Mouse (Mus musculus) heart, embryonic 12.5 days (tissue): ENCODE data around the gene Slc33a1. TPM values are rescaled to one million over a fixed set of nuclear protein-coding genes. Genes with fewer than 3 reads are reported as not detected.

Experiments used
- ATAC-seq: fragments of 200-750 bp; cut with Nextera tagmentation; 2 replicates; pipeline ENCODE4 v1.8.0; 2017; ENCODE audit warnings: moderate TSS enrichment, moderate library complexity; ENCODE audit not compliant: insufficient number of reproducible peaks, low FRiP score
- H3K27ac ChIP-seq: fragments of 300-500 bp; sonication (generic); 2 replicates; pipeline ENCODE4 v1.5.1; 2016; ENCODE audit warnings: mild to moderate bottlenecking, moderate library complexity; ENCODE audit not compliant: poor library complexity, severe bottlenecking
- H3K27me3 ChIP-seq: fragments of 300-500 bp; sonication (generic); replicated peaks from 2 replicates; pipeline ENCODE4 v1.6.1; 2016; ENCODE audit warnings: mild to moderate bottlenecking, moderate library complexity
- H3K36me3 ChIP-seq: fragments of 300-500 bp; sonication (generic); 2 replicates; pipeline ENCODE4 v1.6.1; 2016; ENCODE audit warnings: mild to moderate bottlenecking, moderate library complexity
- H3K4me1 ChIP-seq: fragments of 300-500 bp; sonication (generic); replicated peaks from 2 replicates; pipeline ENCODE4 v1.6.1; 2016; ENCODE audit warnings: mild to moderate bottlenecking
- H3K4me2 ChIP-seq: fragments of 300-500 bp; sonication (generic); 2 replicates; pipeline ENCODE4 v1.6.1; 2016; ENCODE audit warnings: mild to moderate bottlenecking, moderate library complexity
- H3K4me3 ChIP-seq: fragments of 300-500 bp; sonication (generic); 2 replicates; pipeline ENCODE4 v1.5.1; 2016; ENCODE audit warnings: mild to moderate bottlenecking
- H3K9ac ChIP-seq: fragments of 300-500 bp; sonication (generic); 2 replicates; pipeline ENCODE4 v1.6.1; 2016; ENCODE audit warnings: mild to moderate bottlenecking, moderate library complexity
- H3K9me3 ChIP-seq: fragments of 300-500 bp; sonication (generic); replicated peaks from 2 replicates; pipeline ENCODE4 v1.6.1; 2016; ENCODE audit warnings: mild to moderate bottlenecking, moderate library complexity
- WGBS: fragments of 180-500 bp; shearing (Covaris S2); methylation state at CpG from one replicate; pipeline ENCODE4 v1.1.7; 2016; 5-methylcytosine and 5-hydroxymethylcytosine counted together
- polyA plus RNA-seq: library from polyadenylated mRNA; unstranded; fragments of >200 nt; fragmentation: Nextera tagmentation; extraction: Ambion mirVana; gene quantifications from 2 replicates; pipeline ENCODE4 v1.2.1, GENCODE M21; 2016

The Slc33a1 gene
- polyA plus RNA-seq, result 10.3 and 10.7 TPM in 2 replicates

GRCm38 (mm10) chr3:63964100-63964921, at the start of gene Slc33a1:
Slc33a1 (minus strand) TSS chr3:63964768.
- Histone ChIP-seq H3K4me2 (peak within 1 kb of the TSS; percentile 91), H3K4me3 (peak within 1 kb of the TSS; percentile 86), H3K9ac (peak within 1 kb of the TSS; percentile 86), H3K27ac (peak within 1 kb of the TSS; percentile 84), H3K4me1 (peaks cover 4% of the 10 kb centered on the region), H3K9me3 (no peaks in the 10 kb centered on the region), H3K27me3 (peaks cover 5% of the 10 kb centered on the region; the same call in 1 of the 2 replicates), H3K36me3 (no peaks in the 10 kb centered on the region)
- ATAC-seq, result peak; percentile 95
- under 1% methylated on average over 69 of the region's 69 CpGs for WGBS

- 86% methylated on average over 3 of the region's 3 CpGs for WGBS
- Histone ChIP-seq H3K4me3 (no peak overlapping the region), H3K36me3 (peaks cover 58% of the 10 kb centered on the region), H3K4me1 (no peaks in the 10 kb centered on the region), H3K27me3 (no peaks in the 10 kb centered on the region), H3K4me2 (no peak overlapping the region), H3K9me3 (no peaks in the 10 kb centered on the region), H3K27ac (no peak overlapping the region), H3K9ac (no peak overlapping the region)
- no peak for ATAC-seq
Observed at GRCm38 (mm10) chr3:63988722-63989440, 24.3 kb upstream of the Slc33a1 start.

GRCm38 (mm10) chr3:63986656-63987055, 22.1 kb upstream of the Slc33a1 start:
- no peak overlapping the region for H3K9ac ChIP-seq
- ATAC-seq, result no peak
- 79% methylated on average over 1 of the region's 1 CpGs for WGBS
- no peaks in the 10 kb centered on the region for H3K9me3 ChIP-seq
- H3K27me3 ChIP-seq, result no peaks in the 10 kb centered on the region
- H3K4me1 ChIP-seq, result no peaks in the 10 kb centered on the region
- H3K4me2 ChIP-seq, result no peak overlapping the region
- no peak overlapping the region for H3K4me3 ChIP-seq
- no peak overlapping the region for H3K27ac ChIP-seq
- peaks cover 54% of the 10 kb centered on the region for H3K36me3 ChIP-seq

- H3K9me3 ChIP-seq, result no peaks in the 10 kb centered on the region
- WGBS, result 71% methylated on average over 4 of the region's 4 CpGs
- H3K9ac ChIP-seq, result no peak overlapping the region
- H3K27ac ChIP-seq, result no peak overlapping the region
- no peak overlapping the region for H3K4me2 ChIP-seq
- peaks cover 22% of the 10 kb centered on the region for H3K36me3 ChIP-seq
- H3K27me3 ChIP-seq, result no peaks in the 10 kb centered on the region
- H3K4me1 ChIP-seq, result peaks cover 20% of the 10 kb centered on the region
- ATAC-seq, result no peak
- H3K4me3 ChIP-seq, result no peak overlapping the region
Observed at GRCm38 (mm10) chr3:63977895-63978294, 13.3 kb upstream of the Slc33a1 start.

GRCm38 (mm10) chr3:63975955-63976908, 11.7 kb upstream of the Slc33a1 start, which contains the start of gene Gmps:
Gmps (plus strand) TSS chr3:63976106.
- Histone ChIP-seq H3K36me3 (peaks cover 11% of the 10 kb centered on the region), H3K27ac (peak within 1 kb of the TSS; percentile 90), H3K4me1 (peaks cover 20% of the 10 kb centered on the region), H3K9me3 (no peaks in the 10 kb centered on the region), H3K27me3 (no peaks in the 10 kb centered on the region), H3K4me2 (peak within 1 kb of the TSS; percentile 73), H3K4me3 (peak within 1 kb of the TSS; percentile 85), H3K9ac (peak within 1 kb of the TSS; percentile 94)
- ATAC-seq, result peak; percentile 99
- WGBS, result under 1% methylated on average over 67 of the region's 67 CpGs

GRCm38 (mm10) chr3:63965929-63966328, 1.4 kb upstream of the Slc33a1 start:
- Histone ChIP-seq H3K9ac (no peak overlapping the region), H3K4me3 (no peak overlapping the region), H3K36me3 (no peaks in the 10 kb centered on the region), H3K4me2 (no peak overlapping the region), H3K27ac (no peak overlapping the region), H3K27me3 (peaks cover 5% of the 10 kb centered on the region; the same call in 1 of the 2 replicates), H3K4me1 (peaks cover 4% of the 10 kb centered on the region), H3K9me3 (no peaks in the 10 kb centered on the region)
- WGBS, result 75% methylated on average over 2 of the region's 2 CpGs
- ATAC-seq, result no peak

GRCm38 (mm10) chr3:63964922-63965249, 318 bp upstream of the Slc33a1 start:
- Histone ChIP-seq H3K4me1 (peaks cover 4% of the 10 kb centered on the region), H3K4me2 (peak overlapping the region; percentile 91), H3K27me3 (peaks cover 5% of the 10 kb centered on the region; the same call in 1 of the 2 replicates), H3K9ac (no peak overlapping the region), H3K4me3 (peak overlapping the region; percentile 86), H3K27ac (no peak overlapping the region), H3K36me3 (no peaks in the 10 kb centered on the region), H3K9me3 (no peaks in the 10 kb centered on the region)
- WGBS, result 77% methylated on average over 6 of the region's 6 CpGs
- no peak for ATAC-seq

- H3K4me1 ChIP-seq, result peaks cover 4% of the 10 kb centered on the region
- peak overlapping the region; percentile 84 for H3K27ac ChIP-seq
- no peaks in the 10 kb centered on the region for H3K36me3 ChIP-seq
- H3K9me3 ChIP-seq, result no peaks in the 10 kb centered on the region
- no peak for ATAC-seq
- 6% methylated on average over 25 of the region's 25 CpGs for WGBS
- peak overlapping the region; percentile 86 for H3K4me3 ChIP-seq
- peak overlapping the region; percentile 91 for H3K4me2 ChIP-seq
- H3K27me3 ChIP-seq, result peaks cover 5% of the 10 kb centered on the region; the same call in 1 of the 2 replicates
- H3K9ac ChIP-seq, result peak overlapping the region; percentile 86
Observed at GRCm38 (mm10) chr3:63963421-63964099, 1.0 kb downstream of the Slc33a1 start.

- ATAC-seq, result no peak
- no peak overlapping the region for H3K4me2 ChIP-seq
- WGBS, result 60% methylated on average over 3 of the region's 3 CpGs
Observed at GRCm38 (mm10) chr3:63949837-63950236, 14.7 kb downstream of the Slc33a1 start.

GRCm38 (mm10) chr3:63941204-63941850, 23.2 kb downstream of the Slc33a1 start:
- Histone ChIP-seq H3K9ac (no peak overlapping the region), H3K4me3 (no peak overlapping the region), H3K36me3 (peaks cover 9% of the 10 kb centered on the region; the same call in 1 of the 2 replicates), H3K4me1 (no peaks in the 10 kb centered on the region), H3K27me3 (no peaks in the 10 kb centered on the region), H3K27ac (no peak overlapping the region), H3K4me2 (no peak overlapping the region), H3K9me3 (no peaks in the 10 kb centered on the region)
- 68% methylated on average over 2 of the region's 2 CpGs for whole genome bisulfite sequencing
- ATAC-seq, result no peak

More at GRCm38 (mm10) chr3:63949837-63950236, 14.7 kb downstream of the Slc33a1 start:
- Histone ChIP-seq H3K4me1 (no peaks in the 10 kb centered on the region), H3K27ac (no peak overlapping the region), H3K4me3 (no peak overlapping the region), H3K9me3 (no peaks in the 10 kb centered on the region), H3K9ac (no peak overlapping the region), H3K27me3 (no peaks in the 10 kb centered on the region), H3K36me3 (peaks cover 14% of the 10 kb centered on the region)
